Mouse (Mus musculus) CD4-positive, CD25-positive, alpha-beta regulatory T cell, adult 2 months (primary cell): ENCODE data around the gene Col4a2.

Source experiments
- DNase-seq: peaks from one replicate; pipeline ENCODE4 v3.0.0-alpha.2; 2012; ENCODE audit warnings: low read depth, low spot score

Col4a2 gene

DNA sequence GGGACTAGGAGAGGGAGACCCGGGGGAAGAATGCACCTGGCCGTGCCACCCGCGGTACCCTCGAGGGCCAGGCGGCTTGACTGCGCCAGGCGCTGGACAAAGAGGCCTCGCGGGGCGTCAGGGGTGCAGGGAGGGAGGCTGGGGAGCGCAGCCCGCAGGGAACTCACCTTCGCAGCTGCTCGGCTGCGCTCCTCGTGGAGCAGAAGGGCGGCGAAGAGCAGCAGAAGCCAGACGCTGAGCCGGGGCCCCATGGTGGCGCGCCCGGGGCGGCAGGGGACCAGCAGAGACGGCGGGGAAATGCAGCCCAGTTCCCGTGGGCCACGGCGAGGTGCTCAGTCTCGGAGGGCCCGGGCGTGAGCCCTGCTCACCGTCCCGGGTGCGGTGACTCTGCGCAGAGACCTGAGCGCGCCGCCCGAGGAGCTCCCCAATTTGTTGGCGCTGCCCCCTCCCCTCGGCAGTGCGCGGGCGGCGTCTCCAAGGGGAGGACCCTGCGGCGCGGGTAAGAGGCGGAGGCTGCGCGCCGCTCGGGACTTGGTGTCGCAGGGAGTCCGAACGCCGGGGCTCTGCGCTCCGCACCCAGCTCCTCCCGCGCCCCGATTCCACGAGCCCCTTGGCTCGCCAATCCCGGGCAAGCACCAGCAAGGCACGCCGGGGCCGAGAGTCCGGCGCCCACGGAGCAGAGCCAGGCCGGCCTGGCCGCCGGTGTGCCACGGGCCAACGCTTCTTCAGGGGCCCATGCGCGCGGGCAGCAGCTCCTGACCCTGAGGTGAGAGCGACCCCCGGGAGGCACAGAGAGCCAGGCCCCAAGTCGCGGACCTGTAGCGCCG, at the start of gene Col4a2, which contains the start of gene Col4a1:
TSS of gene Col4a2 (plus strand) at position 457 of the 827 bp plus-strand sequence.
TSS of gene Col4a1 (minus strand) at position 478 of the 827 bp plus-strand sequence.
- no peak for DNase-seq

DNA sequence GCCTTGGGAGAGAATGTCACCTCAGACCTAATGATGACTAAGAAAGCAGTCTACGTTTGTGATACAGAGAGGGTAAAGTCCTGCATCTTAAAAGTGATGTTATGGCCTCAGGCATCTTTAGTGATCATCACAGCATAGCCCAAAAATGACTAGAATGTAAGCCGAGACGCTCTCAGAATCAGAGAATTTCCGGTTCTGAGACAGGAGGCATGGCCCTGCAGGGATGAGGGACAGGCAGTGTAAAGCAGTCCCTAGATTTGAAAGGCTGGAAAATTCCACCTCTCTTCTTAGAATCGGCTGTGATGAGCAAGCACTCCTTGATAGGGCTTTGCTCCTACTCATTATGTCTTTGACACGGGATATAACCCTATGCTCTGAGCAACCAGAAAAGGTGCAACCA, 48.8 kb upstream of the Col4a2 start:
- DNase-seq = no peak

DNA sequence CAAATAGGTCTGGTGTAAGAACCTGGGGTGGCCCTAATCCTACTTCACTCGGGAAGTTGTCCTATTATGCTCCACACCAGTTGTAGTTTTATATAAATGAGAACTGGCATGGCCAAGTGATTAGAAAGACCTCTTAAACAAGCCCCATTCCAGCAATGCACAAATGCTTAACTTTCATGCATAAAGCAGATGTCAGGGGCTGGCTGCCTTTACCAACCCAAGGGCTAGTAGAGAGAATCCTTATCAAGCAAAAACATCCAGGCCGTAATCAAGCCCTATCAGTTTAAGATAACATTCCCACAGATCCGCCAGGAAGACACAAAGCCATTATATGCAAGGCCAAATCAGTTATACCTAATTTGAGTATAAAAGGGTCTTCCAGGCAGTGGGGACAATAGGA, 46.6 kb upstream of the Col4a2 start:
- DNase-seq = no peak

- no peak for DNase-seq
Observed at GRCm38 (mm10) chr8:11266471-11266870, 46.1 kb upstream of the Col4a2 start.

DNA sequence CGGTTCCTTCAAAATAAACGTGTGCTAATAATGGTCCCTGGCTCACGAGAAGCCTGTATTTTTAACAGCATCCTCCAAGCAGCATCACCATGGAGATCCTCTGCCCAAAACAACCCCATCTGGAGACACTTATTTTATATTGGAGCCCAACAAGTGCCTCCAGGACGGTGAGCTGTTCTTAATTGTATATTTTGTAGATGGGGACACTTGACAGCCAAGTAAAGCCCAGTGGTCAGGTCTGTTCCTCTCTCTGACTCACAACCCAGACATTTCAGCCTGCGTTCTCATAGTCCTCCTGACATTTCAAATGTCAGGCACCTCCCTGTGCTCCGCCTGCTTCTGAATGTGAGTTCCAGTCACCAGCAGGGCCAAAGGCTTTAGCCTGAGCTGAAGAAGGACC, 43.9 kb upstream of the Col4a2 start:
- DNase-seq = no peak

- DNase-seq = no peak
Observed at GRCm38 (mm10) chr8:11270826-11271225, 41.8 kb upstream of the Col4a2 start.

GRCm38 (mm10) chr8:11272205-11272604, 40.4 kb upstream of the Col4a2 start:
- DNase-seq = no peak

GRCm38 (mm10) chr8:11273506-11274158, 39.0 kb upstream of the Col4a2 start:
- DNase-seq = no peak

DNA sequence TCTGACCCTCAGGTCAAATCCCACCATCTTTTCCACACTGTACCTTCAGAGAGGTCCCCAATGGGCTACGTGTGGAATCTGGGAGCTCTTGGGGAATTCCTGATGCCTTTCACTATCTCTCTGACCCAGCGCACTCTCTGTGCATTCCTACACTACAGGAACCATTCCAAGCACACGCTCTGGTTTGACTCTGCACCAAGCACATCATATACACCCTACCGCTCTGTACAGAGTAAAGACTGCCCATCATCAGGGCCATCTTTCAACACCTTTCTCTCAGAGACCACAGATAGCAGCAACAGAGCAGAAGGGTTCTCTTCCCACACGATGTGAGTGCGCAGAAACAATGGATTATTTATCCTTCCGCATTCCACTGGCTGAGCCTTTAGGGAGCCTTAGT, 38.2 kb upstream of the Col4a2 start:
- no peak for DNase-seq

- DNase-seq = no peak
Observed at GRCm38 (mm10) chr8:11276286-11276685, 36.3 kb upstream of the Col4a2 start.

GRCm38 (mm10) chr8:11277602-11278051, 35.0 kb upstream of the Col4a2 start:
- no peak for DNase-seq

GRCm38 (mm10) chr8:11278101-11278611, 34.4 kb upstream of the Col4a2 start:
- no peak for DNase-seq

DNA sequence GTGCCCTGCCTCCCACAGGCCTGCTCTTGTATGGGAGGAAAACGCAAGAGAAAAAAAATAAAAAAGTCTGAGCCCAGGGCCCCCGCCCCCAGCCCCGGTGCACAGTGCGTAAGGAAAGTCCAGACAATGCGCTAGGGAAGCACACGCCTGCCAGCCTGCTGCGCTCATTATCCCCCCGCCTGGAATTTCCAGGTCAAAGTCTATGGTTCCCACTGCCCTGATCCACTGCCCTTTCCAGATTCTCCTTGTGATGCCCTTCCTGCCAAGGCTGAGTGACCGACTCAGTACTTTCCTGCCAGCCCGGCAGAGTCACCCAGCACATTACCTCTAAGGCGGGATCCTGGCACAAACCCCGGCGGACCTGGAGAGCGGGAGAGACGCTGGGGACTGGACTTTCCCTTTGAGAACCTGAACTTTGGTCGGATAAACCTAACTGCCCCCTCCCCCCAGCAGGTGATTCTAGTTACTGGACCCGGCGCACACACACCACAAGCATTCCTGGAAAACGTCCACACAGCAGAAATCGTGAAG, 33.2 kb upstream of the Col4a2 start:
- no peak for DNase-seq

- DNase-seq = no peak
Observed at GRCm38 (mm10) chr8:11280721-11281268, 31.8 kb upstream of the Col4a2 start.

GRCm38 (mm10) chr8:11282139-11282538, 30.5 kb upstream of the Col4a2 start:
- DNase-seq = no peak

- DNase-seq = no peak
Observed at GRCm38 (mm10) chr8:11282696-11283095, 29.9 kb upstream of the Col4a2 start.

- no peak for DNase-seq
Observed at GRCm38 (mm10) chr8:11283217-11283616, 29.4 kb upstream of the Col4a2 start.

- no peak for DNase-seq
Observed at GRCm38 (mm10) chr8:11285437-11285836, 27.2 kb upstream of the Col4a2 start.

GRCm38 (mm10) chr8:11287139-11287538, 25.5 kb upstream of the Col4a2 start:
- no peak for DNase-seq

DNA sequence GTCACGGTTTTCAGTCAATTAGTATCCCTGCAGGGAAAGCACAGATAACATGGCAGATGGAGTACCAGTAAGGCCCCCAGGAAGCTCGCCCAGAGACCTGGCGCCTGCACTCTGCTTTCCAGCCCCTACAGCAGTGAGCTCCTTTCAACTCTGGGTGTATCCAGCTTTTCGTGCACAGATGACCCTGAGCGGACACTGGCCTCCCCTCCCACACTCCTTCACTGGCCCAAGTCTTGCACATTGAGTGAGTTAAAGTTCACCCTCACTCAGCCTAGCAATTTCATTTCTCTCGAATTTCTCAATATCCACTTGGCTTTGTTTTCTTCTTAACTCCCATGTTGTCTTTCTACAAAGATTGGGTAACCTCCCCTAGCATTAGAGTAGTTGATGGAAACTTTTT, 24.3 kb upstream of the Col4a2 start:
- no peak for DNase-seq

DNA sequence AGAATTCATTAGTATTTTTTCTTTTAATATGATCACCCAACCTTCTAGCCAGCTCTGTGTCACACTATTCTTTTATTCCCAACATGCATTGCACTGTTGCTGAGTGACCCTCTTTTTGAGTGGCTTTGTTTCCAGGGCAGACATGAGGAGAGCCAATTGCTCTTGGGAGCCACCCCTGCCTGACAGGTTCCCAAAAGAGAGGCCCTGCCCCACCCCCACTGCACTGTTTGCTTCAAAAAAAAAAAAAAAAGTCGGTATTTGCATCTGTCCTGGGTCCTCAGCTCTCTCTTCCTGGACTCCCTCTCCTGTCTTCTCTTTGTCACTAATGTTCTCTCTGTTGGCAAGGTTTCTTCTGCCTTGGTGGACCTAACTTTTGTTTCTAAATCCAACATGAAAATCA, 22.1 kb upstream of the Col4a2 start:
- DNase-seq = no peak

GRCm38 (mm10) chr8:11292611-11293010, 20.0 kb upstream of the Col4a2 start:
- DNase-seq = no peak
